Mouse (Mus musculus) kidney, embryonic 16.5 days (tissue): ENCODE measurements at regions not wholly inside any gene's neighbourhood (a gene's known extent, or its start where the extent isn't known, plus 50 kb on each side); places are given as distances from the start of the nearest gene placed in this dataset.

ENCODE experiments used
- ATAC-seq: fragments of 200-750 bp; cut with Nextera tagmentation; 2 replicates; pipeline ENCODE4 v1.8.0; 2017; ENCODE audit warnings: moderate TSS enrichment; ENCODE audit not compliant: low FRiP score, low TSS enrichment
- H3K27ac ChIP-seq: fragments of 300-500 bp; sonication (generic); 2 replicates; pipeline ENCODE4 v1.5.1; 2014; ENCODE audit warnings: low read length
- H3K27me3 ChIP-seq: fragments of 300-500 bp; sonication (generic); 2 replicates; pipeline ENCODE4 v1.6.1; 2014; ENCODE audit warnings: low read length, control low read depth, mixed read lengths; ENCODE audit not compliant: insufficient read depth
- H3K36me3 ChIP-seq: fragments of 300-500 bp; sonication (generic); 2 replicates; pipeline ENCODE4 v1.6.1; 2014; ENCODE audit warnings: low read length, control low read depth, mixed read lengths; ENCODE audit not compliant: insufficient read depth
- H3K4me1 ChIP-seq: fragments of 300-500 bp; sonication (generic); 2 replicates; pipeline ENCODE4 v1.6.1; 2014; ENCODE audit warnings: low read length, control low read depth, mixed read lengths; ENCODE audit not compliant: insufficient read depth
- H3K4me2 ChIP-seq: fragments of 300-500 bp; sonication (generic); replicated peaks from 2 replicates; pipeline ENCODE4 v1.6.1; 2014; ENCODE audit warnings: low read depth, low read length
- H3K4me3 ChIP-seq: fragments of 300-500 bp; sonication (generic); 2 replicates; pipeline ENCODE4 v1.5.1; 2014; ENCODE audit warnings: mild to moderate bottlenecking, low read length
- H3K9ac ChIP-seq: fragments of 300-500 bp; sonication (generic); replicated peaks from 2 replicates; pipeline ENCODE4 v1.6.1; 2014; ENCODE audit warnings: low read length
- H3K9me3 ChIP-seq: fragments of 300-500 bp; sonication (generic); 2 replicates; pipeline ENCODE4 v1.6.1; 2016; ENCODE audit warnings: low read length, control low read depth
- WGBS: fragments of 180-500 bp; shearing (Covaris S2); extraction: QIAGEN DNeasy Blood & Tissue Kit; methylation state at CpG from one replicate; pipeline ENCODE4 v1.1.7; 2014; 5-methylcytosine and 5-hydroxymethylcytosine counted together

DNA sequence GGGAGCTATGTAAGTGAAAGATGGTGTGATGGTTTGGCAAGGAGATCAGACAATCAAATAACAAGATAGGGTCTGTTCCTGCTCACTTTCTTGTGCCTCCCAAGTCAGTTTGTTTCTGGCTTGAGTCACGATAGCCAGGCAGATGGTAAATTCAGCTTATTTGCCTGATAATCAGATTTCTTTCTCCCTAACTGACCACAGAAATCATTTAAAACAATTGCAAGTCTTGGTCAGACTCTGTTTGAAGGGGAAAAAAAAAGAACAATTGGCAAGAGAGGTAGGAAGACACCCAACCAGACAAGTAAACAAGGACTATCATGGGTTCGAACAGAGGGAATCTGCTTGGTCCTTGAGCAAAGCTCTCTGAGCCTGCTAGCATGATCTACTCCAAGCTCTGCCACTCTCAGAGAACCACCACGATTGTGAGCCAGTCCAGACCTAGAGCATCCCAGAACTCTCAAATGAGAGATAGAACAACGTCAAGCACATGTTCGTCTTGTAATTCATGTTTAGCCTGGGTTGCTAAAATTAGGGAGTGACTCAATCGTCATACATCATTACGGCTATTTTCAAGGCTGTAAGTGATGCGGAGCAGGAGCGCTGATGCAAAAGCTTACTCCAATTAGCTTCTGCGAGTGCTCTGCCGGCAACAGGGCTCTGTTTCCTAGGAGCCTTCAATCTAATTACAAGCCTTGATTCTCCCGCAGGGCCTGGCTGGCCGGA, 699.3 kb upstream of the Cited2 start:
- H3K27me3 ChIP-seq, result no peaks in the 10 kb centered on the region
- no peak overlapping the region for H3K4me2 ChIP-seq
- no peaks in the 10 kb centered on the region for H3K36me3 ChIP-seq
- H3K27ac ChIP-seq, result no peak overlapping the region
- H3K4me3 ChIP-seq, result no peak overlapping the region
- ATAC-seq, result no peak
- 62% methylated on average over 13 of the region's 13 CpGs for WGBS
- H3K9ac ChIP-seq, result no peak overlapping the region
- H3K4me1 ChIP-seq, result no peaks in the 10 kb centered on the region
- H3K9me3 ChIP-seq, result no peaks in the 10 kb centered on the region

DNA sequence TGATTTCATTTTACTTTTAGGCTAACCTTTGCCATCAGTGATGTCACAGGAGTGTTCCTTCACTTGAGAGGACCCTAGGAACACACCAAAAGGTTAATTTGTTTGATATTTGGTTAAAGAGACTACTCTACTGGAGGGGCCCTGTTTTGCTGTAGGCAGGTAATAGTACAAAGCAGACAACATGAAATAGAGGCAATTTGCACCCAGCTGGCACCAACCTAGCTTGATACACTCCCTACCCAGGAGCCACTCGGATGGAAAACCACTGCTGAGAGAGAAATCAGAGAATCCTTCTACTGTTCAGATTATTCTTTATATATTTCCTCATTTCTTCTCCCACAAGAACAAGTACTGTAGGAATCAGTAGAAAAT, 698.7 kb upstream of the Cited2 start:
- Histone ChIP-seq H3K4me2 (no peak overlapping the region), H3K9me3 (no peaks in the 10 kb centered on the region), H3K9ac (no peak overlapping the region), H3K4me3 (no peak overlapping the region), H3K36me3 (no peaks in the 10 kb centered on the region), H3K27ac (no peak overlapping the region), H3K4me1 (no peaks in the 10 kb centered on the region), H3K27me3 (no peaks in the 10 kb centered on the region)
- 72% methylated on average over 1 of the region's 1 CpGs for WGBS
- ATAC-seq, result no peak

DNA sequence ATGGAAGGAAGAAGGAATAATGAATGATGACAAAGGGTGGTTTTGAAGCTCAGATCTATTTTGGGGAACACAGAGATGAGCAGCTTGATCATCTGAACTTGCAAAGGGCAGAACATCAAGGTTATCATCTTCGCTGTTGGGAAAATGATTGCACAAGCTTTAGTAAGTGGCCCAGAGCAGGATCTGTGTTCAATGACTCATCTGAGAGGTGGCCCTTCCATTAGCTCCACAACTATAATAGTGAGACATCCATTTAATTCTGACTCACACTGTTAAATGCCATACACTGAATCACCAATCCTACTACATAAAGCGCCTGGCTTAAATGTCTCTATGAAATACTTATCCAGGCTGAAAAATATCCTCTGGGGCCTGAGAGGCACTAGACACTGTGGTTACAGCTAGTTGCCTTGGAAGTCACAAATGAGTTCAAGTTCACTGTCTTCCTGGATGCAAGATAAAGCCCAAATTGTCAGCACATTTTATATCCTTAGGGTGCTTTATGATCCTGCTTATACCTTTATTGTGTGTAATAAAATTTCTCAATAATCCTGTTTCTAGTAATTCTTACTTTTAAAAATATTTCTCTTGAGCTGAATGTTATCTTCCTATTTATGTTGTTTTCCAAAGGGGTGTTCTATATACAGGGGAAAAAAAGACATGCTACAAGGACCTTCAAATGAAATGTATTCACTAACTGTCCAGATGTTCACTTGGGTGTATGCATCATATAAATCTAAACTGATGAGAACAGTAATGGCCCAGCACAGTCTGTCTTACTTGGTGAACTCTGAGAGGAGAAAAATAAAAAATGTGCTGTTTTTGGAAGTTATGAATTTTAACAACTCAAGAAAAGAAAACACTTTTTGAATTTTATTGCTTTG, 687.9 kb upstream of the Cited2 start:
- Histone ChIP-seq H3K27me3 (no peaks in the 10 kb centered on the region), H3K4me2 (no peak overlapping the region), H3K27ac (no peak overlapping the region), H3K9me3 (no peaks in the 10 kb centered on the region), H3K4me3 (no peak overlapping the region), H3K4me1 (no peaks in the 10 kb centered on the region), H3K9ac (no peak overlapping the region), H3K36me3 (no peaks in the 10 kb centered on the region)
- 91% methylated on average over 2 of the region's 2 CpGs for WGBS
- ATAC-seq, result no peak

DNA sequence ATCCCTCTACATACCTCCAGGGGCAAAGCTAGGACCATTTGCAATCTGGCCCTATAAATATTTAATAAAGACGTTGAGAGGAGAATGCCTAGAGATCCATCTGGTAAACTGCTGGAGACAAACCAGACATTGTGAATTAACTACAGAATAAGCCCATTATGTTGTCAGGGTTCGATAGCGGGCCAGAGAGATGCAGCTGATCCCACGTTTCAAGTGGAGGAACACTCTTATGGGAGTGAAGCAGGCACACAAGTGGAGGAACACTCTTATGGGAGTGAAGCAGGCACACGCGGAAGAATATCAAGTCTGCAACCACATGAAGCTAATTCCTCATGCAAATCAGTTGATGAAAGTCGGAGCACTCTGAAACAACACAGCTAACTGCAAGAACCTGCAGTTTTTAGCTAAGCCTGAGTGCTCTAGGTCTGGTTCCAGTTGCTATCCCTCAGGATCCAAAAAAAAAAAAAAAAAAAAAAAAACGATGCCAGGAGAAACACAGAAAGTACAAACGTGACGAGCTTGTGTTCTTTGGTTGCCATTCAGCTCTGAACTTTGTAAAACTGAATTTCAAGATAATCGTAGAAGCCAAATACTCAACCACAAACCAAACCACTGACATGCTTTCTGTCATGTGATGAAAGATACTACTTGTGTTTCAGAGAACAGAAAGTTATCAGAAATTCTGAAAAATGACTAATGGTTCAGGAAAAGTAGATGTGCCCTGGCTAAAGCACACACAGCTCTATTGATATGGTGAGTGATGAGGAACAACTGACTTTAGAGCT, 684.6 kb upstream of the Cited2 start:
- H3K4me3 ChIP-seq, result no peak overlapping the region
- H3K4me2 ChIP-seq, result no peak overlapping the region
- no peaks in the 10 kb centered on the region for H3K27me3 ChIP-seq
- no peaks in the 10 kb centered on the region for H3K4me1 ChIP-seq
- no peak overlapping the region for H3K27ac ChIP-seq
- no peaks in the 10 kb centered on the region for H3K9me3 ChIP-seq
- no peak overlapping the region for H3K9ac ChIP-seq
- WGBS, result 81% methylated on average over 11 of the region's 11 CpGs
- H3K36me3 ChIP-seq, result no peaks in the 10 kb centered on the region
- no peak for ATAC-seq

DNA sequence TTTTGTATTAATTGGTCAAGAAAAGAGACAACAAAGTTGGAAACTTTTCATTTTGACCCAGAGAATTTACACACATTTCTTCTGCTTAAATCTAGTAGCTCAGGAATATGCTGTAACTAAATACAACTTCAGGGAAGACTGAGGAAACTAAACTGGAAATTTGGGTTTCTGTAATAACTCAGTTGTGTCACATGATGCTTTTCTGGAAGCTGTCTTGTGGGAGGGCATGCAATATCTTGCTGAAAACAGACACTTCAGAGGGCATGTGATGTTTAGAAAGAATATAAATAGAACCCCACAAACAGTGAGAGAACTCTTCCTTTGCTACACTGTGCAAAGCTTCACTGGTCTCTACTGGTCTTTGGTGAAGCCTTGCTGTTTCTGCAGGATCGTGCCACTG, 680.9 kb upstream of the Cited2 start:
- Histone ChIP-seq H3K27ac (no peak overlapping the region), H3K27me3 (no peaks in the 10 kb centered on the region), H3K4me3 (no peak overlapping the region), H3K4me2 (no peak overlapping the region), H3K9me3 (no peaks in the 10 kb centered on the region), H3K36me3 (no peaks in the 10 kb centered on the region), H3K4me1 (no peaks in the 10 kb centered on the region), H3K9ac (no peak overlapping the region)
- WGBS, result 97% methylated on average over 1 of the region's 1 CpGs
- ATAC-seq, result no peak

DNA sequence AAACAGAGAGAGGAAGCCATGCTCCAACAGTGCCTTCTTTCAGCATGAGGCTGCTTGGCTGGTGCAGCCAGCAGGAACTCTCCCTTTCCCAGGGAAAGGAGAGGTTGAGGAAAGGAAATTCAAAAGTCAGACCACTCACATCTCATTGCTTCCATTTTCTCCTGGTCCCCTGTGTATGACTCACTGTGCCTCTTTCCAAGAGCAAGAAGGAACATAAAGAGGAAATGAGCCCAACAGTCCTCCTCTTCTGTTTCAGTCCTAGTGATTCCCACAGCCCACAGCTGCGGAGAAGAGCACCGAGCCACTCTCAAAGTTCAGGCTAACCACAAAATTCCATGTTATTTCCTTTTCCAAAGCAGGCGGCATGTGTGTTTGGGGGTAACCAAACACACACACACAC, 680.0 kb upstream of the Cited2 start:
- H3K4me1 ChIP-seq, result no peaks in the 10 kb centered on the region
- H3K9ac ChIP-seq, result no peak overlapping the region
- no peak overlapping the region for H3K4me2 ChIP-seq
- no peaks in the 10 kb centered on the region for H3K36me3 ChIP-seq
- WGBS, result 84% methylated on average over 3 of the region's 3 CpGs
- H3K27me3 ChIP-seq, result no peaks in the 10 kb centered on the region
- no peak overlapping the region for H3K4me3 ChIP-seq
- no peak overlapping the region for H3K27ac ChIP-seq
- no peak for ATAC-seq
- no peaks in the 10 kb centered on the region for H3K9me3 ChIP-seq

DNA sequence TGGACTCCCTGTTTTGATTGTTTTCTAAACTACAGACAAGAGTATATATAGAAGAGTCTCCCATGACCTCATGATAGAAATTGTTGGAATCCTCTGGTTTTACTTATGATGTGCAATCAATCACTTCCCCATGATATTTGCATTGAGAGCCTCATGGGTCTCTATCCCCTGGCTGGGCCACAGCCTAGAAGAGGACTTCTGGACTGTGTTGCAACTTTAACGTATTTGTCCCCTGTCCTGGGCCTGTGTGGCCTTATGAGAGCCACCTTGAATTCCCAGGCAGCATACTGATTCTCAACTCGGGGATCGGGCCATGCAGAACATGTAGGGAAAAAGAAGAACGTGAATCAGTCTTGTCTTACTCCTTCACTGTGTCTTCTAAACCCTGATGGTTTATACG, 676.3 kb upstream of the Cited2 start:
- Histone ChIP-seq H3K4me3 (no peak overlapping the region), H3K9ac (no peak overlapping the region), H3K9me3 (no peaks in the 10 kb centered on the region), H3K27me3 (no peaks in the 10 kb centered on the region), H3K4me1 (no peaks in the 10 kb centered on the region), H3K4me2 (no peak overlapping the region), H3K27ac (no peak overlapping the region), H3K36me3 (no peaks in the 10 kb centered on the region)
- no peak for ATAC-seq
- 88% methylated on average over 5 of the region's 5 CpGs for WGBS

DNA sequence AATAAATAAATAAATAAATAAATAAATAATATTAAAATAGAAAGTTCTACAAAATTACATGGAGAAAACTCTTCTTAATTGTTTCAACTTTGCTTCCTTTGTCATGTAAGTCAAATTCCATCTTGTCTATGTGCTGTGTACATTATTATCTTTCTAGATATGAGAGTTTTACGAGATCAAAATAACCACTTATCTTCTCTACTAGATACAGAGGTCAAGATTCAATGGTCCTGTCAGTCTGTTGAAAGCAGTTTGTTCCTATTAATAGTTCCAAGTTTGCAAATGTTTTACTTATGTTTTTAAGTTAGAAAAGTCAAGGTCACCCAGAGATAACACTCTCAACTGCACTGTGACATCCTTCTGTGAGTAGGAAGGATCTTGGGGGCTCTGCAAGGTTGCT, 650.1 kb upstream of the Cited2 start:
- Histone ChIP-seq H3K4me2 (no peak overlapping the region), H3K36me3 (no peaks in the 10 kb centered on the region), H3K4me3 (no peak overlapping the region), H3K27ac (no peak overlapping the region), H3K9me3 (no peaks in the 10 kb centered on the region), H3K4me1 (peaks cover 3% of the 10 kb centered on the region; the same call in 1 of the 2 replicates), H3K9ac (no peak overlapping the region), H3K27me3 (no peaks in the 10 kb centered on the region)
- ATAC-seq, result no peak
- WGBS, result 81% methylated on average over 1 of the region's 1 CpGs

DNA sequence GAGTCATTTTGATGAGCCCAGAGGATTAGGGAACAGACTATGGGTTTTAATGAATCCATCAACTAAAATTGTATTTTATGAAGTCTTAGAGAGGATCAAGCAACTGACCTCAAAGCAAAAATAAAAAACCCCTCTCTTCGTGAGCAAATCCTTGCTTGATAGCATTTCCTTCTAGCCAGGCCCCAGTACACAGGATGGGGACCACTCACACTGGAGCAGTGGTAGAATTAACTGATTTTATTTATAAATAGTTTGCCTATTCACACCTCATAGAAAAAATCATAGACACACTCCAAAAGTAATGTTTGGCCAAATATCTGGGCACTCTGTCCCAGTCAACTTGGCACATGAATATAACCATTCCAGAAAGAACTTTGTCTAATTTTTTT, 649.0 kb upstream of the Cited2 start:
- H3K4me3 ChIP-seq, result no peak overlapping the region
- H3K4me2 ChIP-seq, result no peak overlapping the region
- 72% methylated on average over 1 of the region's 1 CpGs for WGBS
- no peak for ATAC-seq
- H3K9ac ChIP-seq, result no peak overlapping the region
- no peaks in the 10 kb centered on the region for H3K9me3 ChIP-seq
- H3K27ac ChIP-seq, result no peak overlapping the region
- no peaks in the 10 kb centered on the region for H3K27me3 ChIP-seq
- no peaks in the 10 kb centered on the region for H3K36me3 ChIP-seq
- peaks cover 3% of the 10 kb centered on the region; the same call in 1 of the 2 replicates for H3K4me1 ChIP-seq
